Comparison of ENCODE assay signal across 9 mouse cellular contexts in genomic region chr8:105157555-105157954, GRCm38 (mm10). TPM values are rescaled to one million over a fixed set of nuclear protein-coding genes. Genes with fewer than 3 reads are reported as not detected.
DNase-seq lines count a peak whose midpoint lies in the region; ATAC-seq and TF ChIP-seq lines count a peak whose summit lies in the region.
"Had no signal": no experiment of that assay in that cellular context is flagged by ENCODE, and none has a peak within 500 bp of the region (broad histone marks: within the 10 kb centered on the region; RNA-seq: fewer than 3 reads in every experiment).

No protein-coding gene starts in this region.

- intact Hi-C loops in heart, postnatal 14 days (cut with DNase I): loop anchor here (5.0 kb wide), 1 partner anchor 60 kb away; no protein-coding TSS in a partner anchor

- H3K4me3 ChIP-seq in forebrain, embryonic 10.5 days: no peak overlapping the region
- H3K4me3 ChIP-seq in forebrain, embryonic 15.5 days: no peak overlapping the region
- H3K4me3 ChIP-seq in thymus, adult 2 months (ENCODE audit: control insufficient read depth, insufficient read depth, low read length): no peak overlapping the region
- H3K4me3 ChIP-seq: neural tube, embryonic 13.5 days had no signal

- H3K27ac ChIP-seq in forebrain, embryonic 10.5 days: no peak overlapping the region
- H3K27ac ChIP-seq in forebrain, embryonic 15.5 days (replicated peaks): no peak overlapping the region
- H3K27ac ChIP-seq in thymus, adult 2 months (ENCODE audit: control insufficient read depth, insufficient read depth, low read length): no peak overlapping the region
- H3K27ac ChIP-seq: neural tube, embryonic 13.5 days had no signal

- no peaks in the 10 kb centered on the region for H3K36me3 ChIP-seq in forebrain, embryonic 10.5 days (replicated peaks)
- H3K36me3 ChIP-seq in forebrain, embryonic 15.5 days: no peaks in the 10 kb centered on the region
- H3K36me3 ChIP-seq in thymus, adult 2 months (ENCODE audit: control insufficient read depth, insufficient read depth, low read length): no peaks in the 10 kb centered on the region
- H3K36me3 ChIP-seq: neural tube, embryonic 13.5 days had no signal

- peaks cover 27% of the 10 kb centered on the region for H3K27me3 ChIP-seq in forebrain, embryonic 10.5 days (ENCODE audit: poor library complexity, severe bottlenecking)
- no peaks in the 10 kb centered on the region for H3K27me3 ChIP-seq in forebrain, embryonic 15.5 days
- peaks cover 4% of the 10 kb centered on the region; the same call in 1 of the 2 replicates for H3K27me3 ChIP-seq in thymus, adult 2 months (ENCODE audit: control insufficient read depth, insufficient read depth, low read length)

- no peak overlapping the region for H3K4me2 ChIP-seq in forebrain, embryonic 15.5 days (replicated peaks)
- H3K4me2 ChIP-seq: neural tube, embryonic 13.5 days had no signal

- peak; percentile 31 for DNase-seq in forebrain, embryonic 10.5 days (ENCODE audit: extremely low spot score, low spot score)
- DNase-seq in 3T3-L1 (ENCODE audit: low read depth, low spot score): peak; percentile 62
- peak; percentile 49 for DNase-seq in WW6 (ENCODE audit: low read depth, low spot score)
- peak; percentile 43 to 61 for DNase-seq in heart, postnatal 14 days
- peak; percentile 56 to 71 for DNase-seq in lung, postnatal 4 days
- DNase-seq in thymus, adult 2 months: peak; percentile 62
- no peak for DNase-seq in ovary, postnatal 14 days (ENCODE audit: low spot score)

- TF ChIP-seq CTCF in thymus, adult 2 months (IDR thresholded peaks at IDR 0.05; ENCODE audit: borderline replicate concordance, control insufficient read depth, extremely low read depth, insufficient read depth, low read length, poor library complexity): peak; percentile 65; the same call in 1 of the 2 replicates

- H3K9me3 ChIP-seq in forebrain, embryonic 10.5 days: no peaks in the 10 kb centered on the region
- H3K9me3 ChIP-seq in forebrain, embryonic 15.5 days: no peaks in the 10 kb centered on the region
- H3K9me3 ChIP-seq: neural tube, embryonic 13.5 days had no signal

- peaks cover 28% of the 10 kb centered on the region for H3K4me1 ChIP-seq in forebrain, embryonic 10.5 days
- peaks cover 17% of the 10 kb centered on the region for H3K4me1 ChIP-seq in forebrain, embryonic 15.5 days
- H3K4me1 ChIP-seq in thymus, adult 2 months (replicated peaks; ENCODE audit: control insufficient read depth, insufficient read depth, low read length): no peaks in the 10 kb centered on the region

- 62% methylated on average over 10 of the region's 10 CpGs for WGBS in forebrain, embryonic 10.5 days
- WGBS in forebrain, embryonic 15.5 days: 66% methylated on average over 10 of the region's 10 CpGs
- 49% methylated on average over 10 of the region's 10 CpGs for WGBS in thymus, adult 2 months

- no peak overlapping the region for H3K9ac ChIP-seq in forebrain, embryonic 15.5 days (replicated peaks)
- H3K9ac ChIP-seq: neural tube, embryonic 13.5 days had no signal

- no peak for ATAC-seq in forebrain, embryonic 15.5 days (replicated peaks)

- no peak for TF ChIP-seq POLR2A in thymus, adult 2 months (IDR thresholded peaks at IDR 0.05; ENCODE audit: control insufficient read depth, extremely low read depth, insufficient read depth, low read length, poor library complexity)

RNA-seq across cellular contexts. Expression of gene Cbfb, which starts 12.9 kb away (rescaled TPM):
- polyA plus RNA-seq in forebrain, embryonic 10.5 days (2016; fragmentation: Nextera tagmentation; extraction: Ambion mirVana): 51.8 and 52.1 TPM in 2 replicates
- polyA plus RNA-seq in forebrain, embryonic 15.5 days (2015; fragmentation: Nextera tagmentation; extraction: Ambion mirVana): 33.4 and 35.4 TPM in 2 replicates
- 10 to 100 TPM; 24.4 to 27.9 TPM for total RNA-seq in heart, postnatal 14 days (2021)
- polyA plus RNA-seq in thymus, adult 2 months (2012; rRNA removed): 26.7 and 34.4 TPM in 2 replicates

RNA-seq across cellular contexts. Expression of gene Ces4a, which starts 26.0 kb away (rescaled TPM):
- polyA plus RNA-seq in forebrain, embryonic 10.5 days (2016; fragmentation: Nextera tagmentation; extraction: Ambion mirVana): not detected in 2 replicates
- 0.10 and 0.15 TPM in 2 replicates for polyA plus RNA-seq in forebrain, embryonic 15.5 days (2015; fragmentation: Nextera tagmentation; extraction: Ambion mirVana)
- total RNA-seq in heart, postnatal 14 days (2021): not detected
- polyA plus RNA-seq in thymus, adult 2 months (2012; rRNA removed): 0.05 TPM in 1 of 2 replicates, not detected in the other
- polyA plus RNA-seq: neural tube, embryonic 13.5 days had no signal
